Mouse (Mus musculus): ENCODE measurements around the gene Ddx19a. TPM values are rescaled to one million over a fixed set of nuclear protein-coding genes. Genes with fewer than 3 reads are reported as not detected.
A peak's percentile ranks its signal among the peaks of the same experiment; 100 is the strongest.
"Not testable (repeated sequence)": the region's sequence is repeated elsewhere in the genome, so short reads cannot be mapped to it uniquely, and the experiment has no call there.

The Ddx19a gene
- polyA plus RNA-seq, 1 experiment = not detected

DNA sequence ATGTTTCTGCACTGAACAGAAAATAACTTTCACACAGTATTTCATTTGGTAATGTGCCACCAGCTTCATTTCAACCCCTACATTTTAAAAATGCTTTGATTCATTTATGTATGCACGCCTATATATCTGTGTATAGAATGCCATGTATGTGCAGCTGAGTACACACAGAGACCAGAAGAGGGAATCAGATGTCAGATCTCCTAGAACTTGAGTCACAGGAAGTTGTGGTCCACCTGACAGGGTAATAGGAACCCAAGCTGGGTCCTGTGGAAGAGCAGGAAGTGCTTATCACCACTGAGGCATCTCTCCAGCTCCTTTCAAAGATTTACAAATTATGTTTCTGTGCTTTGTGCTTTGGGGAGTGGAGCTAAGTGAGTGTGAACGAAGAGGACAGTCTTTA lies 16.3 kb downstream of the Ddx19a start:
- no peaks in the 10 kb centered on the region for H3K4me1 ChIP-seq (ENCODE audit: control insufficient read depth, insufficient read depth, low read length)
- no peak overlapping the region for H3K4me3 ChIP-seq (ENCODE audit: insufficient read depth, low read depth, low read length)
- 94% methylated on average over 2 of the region's 2 CpGs for whole genome bisulfite sequencing
- TF ChIP-seq CTCF (IDR thresholded peaks at IDR 0.05; ENCODE audit: insufficient read depth, low read depth, low read length) (no peak), POLR2A (IDR thresholded peaks at IDR 0.05; ENCODE audit: insufficient read depth, low read depth, low read length) (no peak)
- no peak overlapping the region for H3K27ac ChIP-seq (ENCODE audit: insufficient read depth, low read depth, low read length)

- H3K4me3 ChIP-seq (ENCODE audit: insufficient read depth, low read depth, low read length); H3K27ac ChIP-seq (ENCODE audit: insufficient read depth, low read depth, low read length); H3K4me1 ChIP-seq (ENCODE audit: control insufficient read depth, insufficient read depth, low read length): not testable (repeated sequence)
- 72% methylated on average over 2 of the region's 2 CpGs for WGBS
These were observed 19.6 kb downstream of the Ddx19a start for GRCm38 (mm10) chr8:110977987-110978386.

- 91% methylated on average over 8 of the region's 8 CpGs for WGBS
These were observed 21.1 kb downstream of the Ddx19a start for GRCm38 (mm10) chr8:110976532-110976931.

DNA sequence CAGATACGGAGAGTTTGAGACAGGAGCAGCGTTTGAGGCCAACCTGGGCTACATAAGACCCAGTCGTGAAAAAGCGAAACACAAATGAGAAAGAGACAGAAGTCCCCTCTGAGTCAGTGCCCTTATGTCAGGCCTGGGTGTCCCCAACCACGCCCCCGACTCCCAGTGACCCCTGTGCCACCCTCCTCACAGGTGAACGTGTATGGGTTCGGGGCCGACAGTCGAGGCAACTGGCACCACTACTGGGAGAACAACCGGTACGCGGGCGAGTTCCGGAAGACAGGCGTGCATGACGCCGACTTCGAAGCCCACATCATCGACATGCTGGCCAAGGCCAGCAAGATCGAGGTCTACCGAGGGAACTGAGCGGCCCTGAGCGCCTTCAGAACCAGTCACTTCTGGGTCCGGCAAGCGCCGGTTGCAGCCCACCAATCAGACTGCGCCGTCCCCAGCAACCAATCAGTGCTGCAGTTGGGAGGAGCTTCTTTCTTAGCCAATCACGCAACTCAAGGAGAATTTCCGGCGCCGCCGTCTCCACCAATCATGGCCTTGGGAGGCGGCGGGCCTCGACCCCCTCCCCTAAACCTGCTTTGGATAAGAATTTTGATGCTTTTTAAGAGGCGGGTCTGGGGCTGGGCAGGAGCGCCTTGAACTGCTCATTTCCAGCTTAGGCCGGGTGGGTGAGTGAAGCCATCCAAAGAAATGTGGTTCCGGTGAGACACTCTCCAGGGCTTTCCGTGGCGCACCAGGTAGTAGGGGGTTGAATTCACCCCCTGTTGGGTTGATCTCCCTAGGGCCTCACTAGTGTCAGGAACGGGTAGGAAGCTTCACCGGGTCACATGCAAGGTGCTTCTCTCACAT lies 27.5 kb downstream of the Ddx19a start:
- H3K4me1 ChIP-seq (ENCODE audit: control insufficient read depth, insufficient read depth, low read length) = peaks cover 24% of the 10 kb centered on the region
- H3K27ac ChIP-seq (ENCODE audit: insufficient read depth, low read depth, low read length) = no peak overlapping the region
- no peak for TF ChIP-seq CTCF (IDR thresholded peaks at IDR 0.05; ENCODE audit: insufficient read depth, low read depth, low read length)
- peak; percentile 88 for TF ChIP-seq POLR2A (IDR thresholded peaks at IDR 0.05; ENCODE audit: insufficient read depth, low read depth, low read length)
- H3K4me3 ChIP-seq (ENCODE audit: insufficient read depth, low read depth, low read length) = peak overlapping the region; percentile 52
- 6% methylated on average over 45 of the region's 45 CpGs for WGBS

More at GRCm38 (mm10) chr8:110976532-110976931, 21.1 kb downstream of the Ddx19a start:
- H3K4me1 ChIP-seq (ENCODE audit: control insufficient read depth, insufficient read depth, low read length); H3K27ac ChIP-seq (ENCODE audit: insufficient read depth, low read depth, low read length); H3K4me3 ChIP-seq (ENCODE audit: insufficient read depth, low read depth, low read length): not testable (repeated sequence)

DNA sequence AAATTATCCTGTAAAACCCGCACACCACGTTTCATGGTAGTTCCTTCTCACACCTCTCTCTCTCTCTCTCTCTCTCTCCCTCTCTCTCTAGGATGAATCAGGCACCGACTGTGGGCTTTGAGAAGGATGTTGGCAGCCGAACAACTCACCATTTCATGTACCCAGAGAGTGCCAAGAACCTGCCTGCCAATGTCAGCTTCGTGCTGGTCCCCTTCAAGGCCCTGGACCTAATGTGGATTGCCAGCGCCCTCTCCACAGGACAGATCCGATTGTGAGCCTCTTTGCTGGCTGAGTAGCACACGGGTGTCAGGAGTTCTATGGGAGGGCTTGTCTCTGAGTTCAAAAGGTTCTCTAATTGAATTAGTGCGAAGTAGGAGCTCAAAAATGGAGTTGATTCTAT lies 30.3 kb downstream of the Ddx19a start:
- Histone ChIP-seq H3K4me1 (ENCODE audit: control insufficient read depth, insufficient read depth, low read length) (peaks cover 28% of the 10 kb centered on the region), H3K4me3 (ENCODE audit: insufficient read depth, low read depth, low read length) (no peak overlapping the region), H3K27ac (ENCODE audit: insufficient read depth, low read depth, low read length) (no peak overlapping the region)
- TF ChIP-seq POLR2A (IDR thresholded peaks at IDR 0.05; ENCODE audit: insufficient read depth, low read depth, low read length) = no peak
- TF ChIP-seq CTCF (IDR thresholded peaks at IDR 0.05; ENCODE audit: insufficient read depth, low read depth, low read length) = no peak
- WGBS = 41% methylated on average over 9 of the region's 9 CpGs

- no peak overlapping the region for H3K4me3 ChIP-seq (ENCODE audit: insufficient read depth, low read depth, low read length)
- H3K4me1 ChIP-seq (ENCODE audit: control insufficient read depth, insufficient read depth, low read length) = peaks cover 28% of the 10 kb centered on the region
- peak overlapping the region; percentile 48; the same call in 1 of the 2 replicates for H3K27ac ChIP-seq (ENCODE audit: insufficient read depth, low read depth, low read length)
- TF ChIP-seq POLR2A (IDR thresholded peaks at IDR 0.05; ENCODE audit: insufficient read depth, low read depth, low read length) = no peak
- no peak for TF ChIP-seq CTCF (IDR thresholded peaks at IDR 0.05; ENCODE audit: insufficient read depth, low read depth, low read length)
- WGBS = 77% methylated on average over 8 of the region's 8 CpGs
These were observed 31.0 kb downstream of the Ddx19a start for GRCm38 (mm10) chr8:110966586-110966985.

DNA sequence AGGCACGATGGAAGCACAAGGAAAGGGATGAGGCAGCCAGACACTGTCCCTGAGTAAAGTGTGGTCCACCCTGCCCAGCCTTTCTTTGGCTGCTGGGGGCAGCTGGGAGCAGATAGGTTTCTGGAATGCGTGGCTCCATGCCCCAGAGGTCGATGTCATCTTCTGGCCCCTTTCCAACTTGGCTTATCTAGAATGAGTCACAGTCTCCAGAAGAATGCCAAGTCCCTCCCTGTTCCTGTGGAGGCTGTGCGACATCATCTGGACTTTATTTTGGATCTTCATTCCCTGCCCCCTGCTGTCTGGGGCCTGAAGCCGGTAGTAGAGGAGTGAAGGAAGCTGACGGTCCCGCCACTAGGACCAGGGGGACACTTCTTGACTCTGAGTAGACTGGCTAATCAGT lies 32.0 kb downstream of the Ddx19a start:
- WGBS = 12% methylated on average over 7 of the region's 7 CpGs
- TF ChIP-seq CTCF (IDR thresholded peaks at IDR 0.05; ENCODE audit: insufficient read depth, low read depth, low read length) = no peak
- TF ChIP-seq POLR2A (IDR thresholded peaks at IDR 0.05; ENCODE audit: insufficient read depth, low read depth, low read length) = no peak
- Histone ChIP-seq H3K27ac (ENCODE audit: insufficient read depth, low read depth, low read length) (peak overlapping the region; percentile 70), H3K4me3 (ENCODE audit: insufficient read depth, low read depth, low read length) (no peak overlapping the region), H3K4me1 (ENCODE audit: control insufficient read depth, insufficient read depth, low read length) (peaks cover 22% of the 10 kb centered on the region)

GRCm38 (mm10) chr8:110964666-110965065 lies 32.9 kb downstream of the Ddx19a start:
- 28% methylated on average over 7 of the region's 7 CpGs for WGBS
- H3K4me1 ChIP-seq (ENCODE audit: control insufficient read depth, insufficient read depth, low read length) = peaks cover 21% of the 10 kb centered on the region
- TF ChIP-seq CTCF (IDR thresholded peaks at IDR 0.05; ENCODE audit: insufficient read depth, low read depth, low read length) (no peak), POLR2A (IDR thresholded peaks at IDR 0.05; ENCODE audit: insufficient read depth, low read depth, low read length) (no peak)
- H3K4me3 ChIP-seq (ENCODE audit: insufficient read depth, low read depth, low read length) = no peak overlapping the region
- peak overlapping the region; percentile 70 for H3K27ac ChIP-seq (ENCODE audit: insufficient read depth, low read depth, low read length)

- peaks cover 21% of the 10 kb centered on the region for H3K4me1 ChIP-seq (ENCODE audit: control insufficient read depth, insufficient read depth, low read length)
- H3K4me3 ChIP-seq (ENCODE audit: insufficient read depth, low read depth, low read length) = no peak overlapping the region
- TF ChIP-seq POLR2A (IDR thresholded peaks at IDR 0.05; ENCODE audit: insufficient read depth, low read depth, low read length) (no peak), CTCF (IDR thresholded peaks at IDR 0.05; ENCODE audit: insufficient read depth, low read depth, low read length) (no peak)
- H3K27ac ChIP-seq (ENCODE audit: insufficient read depth, low read depth, low read length) = no peak overlapping the region
- 91% methylated on average over 2 of the region's 2 CpGs for WGBS
These were observed 34.5 kb downstream of the Ddx19a start for GRCm38 (mm10) chr8:110963051-110963450.

Measured in olfactory bulb, adult 2 months (tissue).